Mouse (Mus musculus) embryonic facial prominence, embryonic 11.5 days (tissue): Measurements from ENCODE around the gene Pdxdc1. TPM values are rescaled to one million over a fixed set of nuclear protein-coding genes. Genes with fewer than 3 reads are reported as not detected.
A peak's percentile ranks its signal among the peaks of the same experiment; 100 is the strongest.

Source experiments
- ATAC-seq: fragments of 200-750 bp; cut with Nextera tagmentation; replicated peaks from 2 replicates; pipeline ENCODE4 v1.8.0; 2017; ENCODE audit warnings: low read depth; ENCODE audit not compliant: insufficient number of reproducible peaks, low FRiP score, low TSS enrichment
- DNase-seq: peaks from one replicate; pipeline ENCODE4 v3.0.0-alpha.2; 2015; ENCODE audit warnings: low spot score
- H3K27ac ChIP-seq: fragments of 300-500 bp; sonication (generic); replicated peaks from 2 replicates; pipeline ENCODE4 v1.5.1; 2014; ENCODE audit warnings: mild to moderate bottlenecking, low read depth, low read length, control low read depth
- H3K27me3 ChIP-seq: fragments of 300-500 bp; sonication (generic); 2 replicates; pipeline ENCODE4 v1.6.1; 2014; ENCODE audit warnings: mild to moderate bottlenecking, low read length, moderate library complexity, mixed read lengths; ENCODE audit not compliant: control insufficient read depth, insufficient read depth
- H3K36me3 ChIP-seq: fragments of 300-500 bp; sonication (generic); replicated peaks from 2 replicates; pipeline ENCODE4 v1.6.1; 2014; ENCODE audit warnings: low read depth, mild to moderate bottlenecking, low read length, moderate library complexity, mixed read lengths; ENCODE audit not compliant: control insufficient read depth, insufficient read depth
- H3K4me1 ChIP-seq: fragments of 300-500 bp; sonication (generic); 2 replicates; pipeline ENCODE4 v1.6.1; 2014; ENCODE audit warnings: low read length, mixed read lengths; ENCODE audit not compliant: control insufficient read depth, insufficient read depth
- H3K4me2 ChIP-seq: fragments of 300-500 bp; sonication (generic); 2 replicates; pipeline ENCODE4 v1.6.1; 2014; ENCODE audit warnings: low read depth, mild to moderate bottlenecking, control low read depth, low read length, moderate library complexity
- H3K4me3 ChIP-seq: fragments of 300-500 bp; sonication (generic); 2 replicates; pipeline ENCODE4 v1.5.1; 2014; ENCODE audit warnings: low read depth, low read length, control low read depth
- H3K9ac ChIP-seq: fragments of 300-500 bp; sonication (generic); replicated peaks from 2 replicates; pipeline ENCODE4 v1.6.1; 2014; ENCODE audit warnings: mild to moderate bottlenecking, control low read depth, low read length
- H3K9me3 ChIP-seq: fragments of 300-500 bp; sonication (generic); replicated peaks from 2 replicates; pipeline ENCODE4 v1.6.1; 2016; ENCODE audit warnings: mild to moderate bottlenecking, low read length, inconsistent platforms, mixed read lengths; ENCODE audit not compliant: control insufficient read depth
- WGBS: fragments of 180-500 bp; shearing (Covaris S2); extraction: QIAGEN DNeasy Blood & Tissue Kit; methylation state at CpG from one replicate; pipeline ENCODE4 v1.1.7; 2014; 5-methylcytosine and 5-hydroxymethylcytosine counted together
- polyA plus RNA-seq: library from polyadenylated mRNA; unstranded; fragments of >200 nt; fragmentation: Nextera tagmentation; extraction: Ambion mirVana; gene quantifications from 2 replicates; pipeline ENCODE4 v1.2.1, GENCODE M21; 2014

Gene Pdxdc1
- polyA plus RNA-seq, 1 experiment from 2014 or later, result 91.2 TPM

DNA sequence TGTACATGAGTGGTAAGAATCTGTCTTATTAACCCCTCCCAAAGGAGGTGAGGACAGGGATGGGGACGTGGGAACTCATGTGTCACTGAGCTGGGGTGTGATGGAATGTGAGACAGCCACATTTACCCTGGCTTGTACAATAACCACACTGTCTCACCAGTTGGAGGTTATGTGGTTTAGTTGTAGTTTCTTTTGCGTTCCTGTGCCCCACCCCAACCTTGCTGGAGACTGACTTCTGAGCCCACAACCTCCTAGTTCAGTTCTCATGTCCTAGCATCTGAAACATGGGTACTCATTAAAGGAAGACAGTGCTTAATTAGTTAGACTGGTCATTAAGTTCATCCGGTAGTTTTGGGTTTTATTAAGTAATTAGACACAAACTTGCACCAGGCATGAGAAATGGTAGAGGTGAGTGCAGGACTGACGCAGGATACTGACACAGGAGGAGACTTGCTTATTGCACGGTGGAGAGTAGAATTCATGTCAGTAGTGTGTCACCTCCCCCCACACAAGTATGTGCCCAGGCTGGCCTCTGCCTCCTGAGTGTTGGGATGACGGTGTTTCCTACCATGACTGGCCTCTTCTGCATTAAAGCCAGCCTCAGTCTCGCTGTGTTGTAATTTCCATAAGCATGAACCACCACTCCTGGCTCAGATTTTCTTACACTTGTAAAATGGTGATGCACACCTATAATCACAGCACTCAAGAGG is 77.0 kb downstream of the Pdxdc1 start:
- DNase-seq, result no peak
- WGBS, result 69% methylated on average over 7 of the region's 7 CpGs
- ATAC-seq, result no peak

DNA sequence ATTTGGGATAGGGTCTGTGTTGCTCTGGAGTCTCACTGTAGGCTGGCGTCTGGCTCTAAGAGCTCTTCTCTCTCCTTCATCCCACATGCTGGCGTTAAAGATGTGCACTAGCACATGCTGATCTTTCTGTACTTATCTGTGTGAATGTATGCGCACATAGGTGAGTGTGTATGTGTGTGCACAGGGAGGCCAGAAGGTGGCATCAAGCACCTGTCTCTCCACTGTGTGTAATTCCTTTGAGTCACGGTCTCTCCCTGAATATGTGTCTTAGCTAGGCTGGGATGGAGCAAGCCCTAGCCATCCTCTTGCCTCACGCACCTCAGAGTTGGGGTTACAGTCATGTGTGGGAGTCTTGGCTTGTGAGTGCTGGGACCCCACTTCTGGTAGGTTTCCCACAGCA is 82.2 kb downstream of the Pdxdc1 start:
- Histone ChIP-seq H3K4me2 (no peak overlapping the region), H3K9me3 (no peaks in the 10 kb centered on the region), H3K9ac (no peak overlapping the region), H3K4me3 (no peak overlapping the region; the same call in 1 of the 2 replicates), H3K4me1 (no peaks in the 10 kb centered on the region), H3K36me3 (0 out of 2 replicates have a peak, but pooled peaks cover 2% of the 10 kb centered on the region), H3K27ac (no peak overlapping the region), H3K27me3 (no peaks in the 10 kb centered on the region)
- no peak for DNase-seq
- WGBS, result 97% methylated on average over 5 of the region's 5 CpGs
- ATAC-seq, result no peak

More for the DNA sequence above, 77.0 kb downstream of the Pdxdc1 start:
- Histone ChIP-seq H3K27me3 (no peaks in the 10 kb centered on the region), H3K4me3 (no peak overlapping the region), H3K4me1 (no peaks in the 10 kb centered on the region), H3K9ac (no peak overlapping the region), H3K9me3 (no peaks in the 10 kb centered on the region), H3K36me3 (peaks cover 5% of the 10 kb centered on the region), H3K27ac (no peak overlapping the region), H3K4me2 (no peak overlapping the region)

DNA sequence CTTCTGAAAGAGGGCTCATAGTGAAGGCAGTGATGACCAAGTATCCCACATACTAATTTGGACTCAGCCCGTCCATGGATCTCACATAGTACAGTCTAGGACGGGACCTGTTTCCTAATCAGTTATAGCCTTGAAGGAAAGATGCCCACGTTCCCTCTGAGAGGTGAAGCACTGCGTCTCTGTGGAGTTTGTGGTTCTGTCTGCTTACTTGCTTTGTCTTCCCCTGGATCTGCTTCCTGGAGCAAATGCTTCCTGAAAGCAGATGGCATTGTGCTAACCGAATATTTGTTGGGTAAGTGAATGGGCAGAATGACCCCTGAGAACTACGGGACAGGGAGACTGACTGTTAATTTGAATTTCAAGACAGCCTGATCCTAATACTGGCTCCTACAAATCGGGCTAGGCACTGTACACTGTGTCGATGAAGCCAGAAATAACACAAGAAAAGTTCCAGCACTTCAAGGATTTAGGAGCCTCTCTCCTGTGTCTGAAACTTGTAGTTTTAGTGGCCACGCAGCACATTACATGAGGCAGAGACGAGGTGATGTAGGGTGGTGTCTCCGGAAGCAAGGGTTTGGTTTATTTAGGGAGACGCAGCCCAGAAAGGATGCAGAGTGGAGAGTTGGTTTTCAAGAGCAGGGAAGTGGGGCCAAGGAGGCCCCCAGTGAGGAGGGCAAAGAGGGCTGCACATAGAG is 83.0 kb downstream of the Pdxdc1 start:
- no peak overlapping the region for H3K27ac ChIP-seq
- H3K9ac ChIP-seq, result peak overlapping the region; percentile 74
- WGBS, result 43% methylated on average over 12 of the region's 12 CpGs
- H3K9me3 ChIP-seq, result no peaks in the 10 kb centered on the region
- 0 out of 2 replicates have a peak, but pooled peaks cover 2% of the 10 kb centered on the region for H3K36me3 ChIP-seq
- DNase-seq (no peak), ATAC-seq (no peak)
- H3K4me3 ChIP-seq, result peak overlapping the region; percentile 64
- H3K4me2 ChIP-seq, result peak overlapping the region; percentile 81
- no peaks in the 10 kb centered on the region for H3K4me1 ChIP-seq
- no peaks in the 10 kb centered on the region for H3K27me3 ChIP-seq

DNA sequence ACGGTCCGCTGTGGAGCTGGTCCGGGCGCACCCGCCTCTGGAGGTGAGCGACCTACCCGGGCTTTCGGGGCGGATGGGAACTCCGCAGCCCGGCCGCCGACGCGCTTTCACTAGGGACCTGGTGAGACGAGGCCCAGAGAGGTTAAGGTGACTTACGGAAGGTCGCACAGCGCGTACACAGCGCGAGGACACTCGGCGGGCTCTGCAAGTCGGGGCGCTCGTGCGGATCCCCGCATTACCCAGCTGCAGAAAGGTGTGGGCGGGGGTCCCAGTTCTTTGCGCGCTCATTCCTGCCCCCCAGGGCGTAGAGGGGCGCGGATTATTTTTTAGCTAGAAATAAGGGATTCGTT is 83.6 kb downstream of the Pdxdc1 start:
- Histone ChIP-seq H3K27me3 (no peaks in the 10 kb centered on the region), H3K4me1 (no peaks in the 10 kb centered on the region), H3K9ac (peak overlapping the region; percentile 74), H3K4me3 (peak overlapping the region; percentile 64), H3K9me3 (no peaks in the 10 kb centered on the region), H3K4me2 (peak overlapping the region; percentile 81), H3K36me3 (0 out of 2 replicates have a peak, but pooled peaks cover 2% of the 10 kb centered on the region), H3K27ac (peak overlapping the region; percentile 60)
- ATAC-seq (peak; percentile 69), DNase-seq (no peak)
- 0% methylated on average over 36 of the region's 36 CpGs for WGBS

DNA sequence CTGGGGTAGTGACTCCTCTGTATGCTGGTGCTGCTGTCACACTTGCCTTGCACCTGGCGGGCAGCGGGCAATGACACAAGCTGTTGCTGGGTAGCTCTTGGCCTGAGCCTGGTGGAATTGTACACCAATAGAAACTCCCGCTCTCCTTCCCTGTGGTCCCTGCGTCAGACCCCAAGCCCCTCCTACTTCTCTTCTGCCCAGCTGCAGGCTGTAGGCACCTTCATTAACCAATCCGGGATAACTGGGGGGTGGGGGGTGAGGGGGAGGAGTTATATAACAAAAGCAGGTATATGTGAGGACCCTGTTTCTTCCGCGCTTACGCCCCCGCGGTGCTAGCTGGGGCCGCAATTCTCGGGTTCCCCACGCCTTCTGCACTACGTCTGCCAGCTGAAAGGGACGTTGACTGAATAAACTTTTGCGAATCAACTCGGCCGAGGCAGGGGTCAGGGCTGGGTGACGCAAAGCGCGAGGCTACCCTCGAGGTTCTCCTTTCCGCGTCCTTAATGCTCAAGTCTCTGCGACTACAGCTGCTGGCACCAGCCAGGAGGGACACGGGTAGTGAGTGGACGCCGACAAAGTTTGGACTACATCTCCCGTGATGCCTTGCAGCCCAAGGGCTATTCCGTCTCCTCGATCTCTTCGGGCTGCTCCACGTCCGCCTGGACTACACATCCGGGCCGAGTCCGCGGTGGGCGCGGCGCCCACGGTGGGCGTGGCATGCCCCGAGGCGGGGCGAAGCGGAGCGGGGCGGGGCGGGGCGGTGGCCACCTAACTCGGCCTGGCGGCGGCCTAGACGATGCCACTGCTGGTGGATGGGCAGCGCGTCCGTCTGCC is 84.2 kb downstream of the Pdxdc1 start, which contains the start of gene Ntan1:
Gene Ntan1 (plus strand): TSS at position 286 of the 834 bp plus-strand sequence.
- Histone ChIP-seq H3K4me2 (peak within 1 kb of the TSS; percentile 81), H3K9ac (peak within 1 kb of the TSS; percentile 74), H3K27ac (peak within 1 kb of the TSS; percentile 89), H3K27me3 (no peaks in the 10 kb centered on the region), H3K4me3 (peak within 1 kb of the TSS; percentile 64), H3K9me3 (no peaks in the 10 kb centered on the region), H3K36me3 (0 out of 2 replicates have a peak, but pooled peaks cover 2% of the 10 kb centered on the region), H3K4me1 (no peaks in the 10 kb centered on the region)
- under 1% methylated on average over 58 of the region's 58 CpGs for whole genome bisulfite sequencing
- ATAC-seq (peak; percentile 97), DNase-seq (peak; percentile 95)

DNA sequence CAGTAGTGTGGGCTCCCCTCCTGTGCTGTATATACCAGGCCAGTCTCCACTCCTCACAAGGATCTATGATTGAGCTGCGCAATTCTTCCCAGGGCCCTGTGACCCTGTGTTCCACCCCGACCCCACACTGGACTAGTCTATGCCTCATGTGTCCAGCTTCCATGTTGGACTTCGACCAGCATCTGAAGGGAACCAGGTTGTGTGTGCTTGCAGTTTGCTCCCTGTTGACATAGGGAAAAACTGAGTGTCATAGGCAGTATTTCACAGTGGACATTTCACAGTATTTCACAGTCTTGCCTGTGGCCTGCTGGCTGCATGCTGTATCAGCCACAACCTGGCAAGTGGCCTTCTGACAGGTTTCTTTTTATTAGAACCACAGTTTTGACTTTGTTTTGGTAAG is 89.7 kb downstream of the Pdxdc1 start:
- Histone ChIP-seq H3K36me3 (peaks cover 7% of the 10 kb centered on the region), H3K4me3 (no peak overlapping the region), H3K4me2 (no peak overlapping the region), H3K9me3 (no peaks in the 10 kb centered on the region), H3K27ac (no peak overlapping the region), H3K27me3 (no peaks in the 10 kb centered on the region), H3K9ac (no peak overlapping the region), H3K4me1 (no peaks in the 10 kb centered on the region)
- DNase-seq (no peak), ATAC-seq (no peak)
- WGBS, result 92% methylated on average over 3 of the region's 3 CpGs

DNA sequence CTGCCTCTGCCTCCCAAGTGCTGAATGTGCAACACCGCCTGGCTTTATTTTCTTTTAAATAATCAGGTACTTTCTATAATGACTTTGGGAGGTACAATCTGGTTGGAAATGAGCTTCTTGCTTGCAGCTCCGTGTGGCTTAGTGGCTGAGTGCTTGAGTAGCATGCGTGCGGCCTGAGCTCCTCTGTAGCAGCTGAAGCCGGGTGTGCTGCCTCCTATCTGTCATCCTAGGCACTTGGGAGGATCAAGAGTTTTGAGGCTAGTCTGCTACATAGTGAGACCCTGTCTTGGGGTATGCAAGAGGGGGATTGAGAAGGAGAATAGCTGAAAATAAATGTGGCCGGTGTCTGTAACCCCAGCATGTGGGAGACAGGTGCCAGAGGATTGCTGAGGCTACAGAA is 90.8 kb downstream of the Pdxdc1 start:
- Histone ChIP-seq H3K27me3 (no peaks in the 10 kb centered on the region), H3K9me3 (no peaks in the 10 kb centered on the region), H3K4me2 (no peak overlapping the region), H3K36me3 (peaks cover 7% of the 10 kb centered on the region), H3K27ac (no peak overlapping the region), H3K4me1 (no peaks in the 10 kb centered on the region), H3K4me3 (no peak overlapping the region), H3K9ac (no peak overlapping the region)
- 94% methylated on average over 6 of the region's 6 CpGs for WGBS
- DNase-seq (no peak), ATAC-seq (no peak)
